Mouse (Mus musculus): ENCODE data around the gene Carns1. TPM values are rescaled to one million over a fixed set of nuclear protein-coding genes. Genes with fewer than 3 reads are reported as not detected.

Carns1 gene
- polyA plus RNA-seq, 1 experiment from 2014 or later: 2.6 TPM

DNA sequence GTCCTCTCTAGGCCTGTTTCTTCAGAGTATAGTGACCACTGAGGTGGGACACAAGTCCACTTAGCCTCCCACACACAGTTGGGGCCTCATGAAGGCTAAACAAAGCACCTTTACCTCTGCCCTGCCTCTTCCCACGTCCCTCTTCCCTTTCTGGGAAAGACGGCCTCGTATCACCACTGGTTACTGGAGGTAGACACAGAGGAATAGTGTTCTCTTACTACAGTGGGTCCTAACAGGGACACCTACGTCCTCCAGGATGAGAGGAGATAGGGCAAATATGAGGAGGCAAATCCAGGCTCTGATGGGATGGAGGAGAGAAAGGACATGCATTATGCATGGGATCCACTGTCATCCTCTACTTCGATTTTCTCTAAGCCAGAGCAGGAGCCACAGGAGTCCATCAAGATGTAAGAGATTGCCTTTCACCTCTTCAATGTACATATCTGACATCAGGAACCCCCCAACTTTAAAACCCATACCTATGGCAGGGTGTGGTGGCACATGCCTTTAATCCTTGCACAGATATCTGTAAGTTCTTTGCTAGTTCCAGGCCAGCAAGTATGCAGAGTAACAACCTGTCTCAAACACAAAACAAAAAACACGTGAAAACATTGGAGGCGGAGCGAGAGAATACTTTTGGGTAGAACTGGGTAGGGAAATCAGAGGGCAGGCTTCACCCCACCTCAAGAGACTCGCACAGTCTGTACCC, 27.3 kb downstream of the Carns1 start:
- Histone ChIP-seq H3K9ac (replicated peaks; ENCODE audit: low read depth) (peak overlapping the region; percentile 90; the same call in 1 of the 2 replicates), H3K4me3 (ENCODE audit: low read depth, low read length) (peak overlapping the region; percentile 90), H3K27me3 (replicated peaks; ENCODE audit: insufficient read depth, low read length) (no peaks in the 10 kb centered on the region), H3K36me3 (ENCODE audit: insufficient read depth, low read length) (no peaks in the 10 kb centered on the region; the same call in 1 of the 2 replicates), H3K27ac (ENCODE audit: low read length) (peak overlapping the region; percentile 69), H3K4me1 (ENCODE audit: insufficient read depth, low read depth, low read length) (peaks cover 12% of the 10 kb centered on the region; the same call in 1 of the 2 replicates), H3K4me2 (replicated peaks; ENCODE audit: low read depth, low read length) (peak overlapping the region; percentile 79), H3K9me3 (ENCODE audit: low read length) (no peaks in the 10 kb centered on the region)
- TF ChIP-seq EP300 (IDR thresholded peaks at IDR 0.05) (no peak), CTCF (IDR thresholded peaks at IDR 0.05) (no peak)
- no peak for ATAC-seq
- 38% methylated on average over 9 of the region's 9 CpGs for WGBS
- DNase-seq (ENCODE audit: low spot score): no peak

DNA sequence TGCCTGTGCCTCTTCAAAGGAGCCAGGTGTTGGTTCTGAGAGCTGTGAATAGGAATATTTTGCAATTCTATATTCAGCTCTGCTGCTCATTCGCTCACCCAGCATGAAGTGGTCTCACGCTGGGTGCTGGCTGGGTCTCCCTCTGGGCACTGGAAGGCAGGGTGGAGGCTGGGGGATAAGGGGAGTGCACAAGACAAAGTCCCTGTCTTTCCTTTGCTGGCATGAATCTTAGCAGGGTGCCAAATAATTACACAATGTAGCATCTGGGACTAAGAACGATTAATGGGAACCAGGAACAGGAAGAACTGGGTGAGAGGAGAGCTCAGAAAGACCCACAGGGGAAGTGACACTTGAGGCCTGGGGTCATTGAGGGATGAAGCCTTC, 28.3 kb downstream of the Carns1 start:
- Histone ChIP-seq H3K36me3 (ENCODE audit: insufficient read depth, low read length) (no peaks in the 10 kb centered on the region; the same call in 1 of the 2 replicates), H3K9ac (replicated peaks; ENCODE audit: low read depth) (no peak overlapping the region), H3K9me3 (ENCODE audit: low read length) (no peaks in the 10 kb centered on the region), H3K4me1 (ENCODE audit: insufficient read depth, low read depth, low read length) (peaks cover 12% of the 10 kb centered on the region; the same call in 1 of the 2 replicates), H3K27ac (ENCODE audit: low read length) (peak overlapping the region; percentile 69; the same call in 1 of the 2 replicates), H3K27me3 (replicated peaks; ENCODE audit: insufficient read depth, low read length) (no peaks in the 10 kb centered on the region), H3K4me3 (ENCODE audit: low read depth, low read length) (no peak overlapping the region), H3K4me2 (replicated peaks; ENCODE audit: low read depth, low read length) (no peak overlapping the region)
- WGBS: 41% methylated on average over 3 of the region's 3 CpGs
- DNase-seq (ENCODE audit: low spot score) (peak; percentile 55), ATAC-seq (peak; percentile 5; the same call in 1 of the 2 replicates)
- TF ChIP-seq EP300 (IDR thresholded peaks at IDR 0.05) (no peak), CTCF (IDR thresholded peaks at IDR 0.05) (no peak)

DNA sequence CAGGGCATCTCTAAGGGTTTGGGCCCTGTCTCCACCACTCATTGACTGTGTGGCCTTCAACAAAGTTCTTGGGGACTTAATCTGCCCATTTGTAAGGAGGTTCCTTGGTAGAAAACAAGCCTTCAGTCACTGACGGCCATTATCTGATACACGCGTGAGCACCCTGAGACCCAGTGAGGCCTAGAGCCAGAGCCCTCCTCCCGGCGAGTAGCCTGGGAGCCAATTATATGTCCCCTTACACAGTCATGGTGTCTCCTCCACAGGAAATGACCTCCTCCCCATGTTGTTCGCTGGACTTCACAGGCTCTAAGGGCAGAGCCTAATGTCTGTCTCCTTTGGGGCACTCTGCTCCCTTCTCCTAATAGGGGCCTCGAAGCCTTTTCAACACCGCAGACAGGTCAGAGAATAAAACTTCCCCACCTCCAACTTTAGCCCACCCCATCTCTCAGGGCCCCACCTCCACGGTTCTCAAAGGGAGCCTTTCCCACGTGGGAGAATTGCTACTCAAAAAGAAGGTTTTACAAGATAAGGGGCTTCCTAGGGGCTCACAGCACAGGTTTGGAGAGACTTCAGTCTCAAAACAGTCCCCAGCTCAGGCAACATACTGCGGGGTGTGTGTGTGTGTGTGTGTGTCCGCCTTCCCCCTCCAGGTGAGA, 28.8 kb downstream of the Carns1 start:
- no peak for ATAC-seq
- H3K4me2 ChIP-seq (replicated peaks; ENCODE audit: low read depth, low read length): no peak overlapping the region
- H3K9ac ChIP-seq (replicated peaks; ENCODE audit: low read depth): no peak overlapping the region
- no peaks in the 10 kb centered on the region for H3K9me3 ChIP-seq (ENCODE audit: low read length)
- 62% methylated on average over 12 of the region's 12 CpGs for WGBS
- no peaks in the 10 kb centered on the region; the same call in 1 of the 2 replicates for H3K36me3 ChIP-seq (ENCODE audit: insufficient read depth, low read length)
- no peaks in the 10 kb centered on the region for H3K27me3 ChIP-seq (replicated peaks; ENCODE audit: insufficient read depth, low read length)
- H3K4me1 ChIP-seq (ENCODE audit: insufficient read depth, low read depth, low read length): peaks cover 12% of the 10 kb centered on the region; the same call in 1 of the 2 replicates
- 0 out of 2 replicates have a peak overlapping the region, but pooled peaks have one; percentile 69 for H3K27ac ChIP-seq (ENCODE audit: low read length)
- DNase-seq (ENCODE audit: low spot score): no peak
- H3K4me3 ChIP-seq (ENCODE audit: low read depth, low read length): no peak overlapping the region
- TF ChIP-seq EP300 (IDR thresholded peaks at IDR 0.05) (no peak), CTCF (IDR thresholded peaks at IDR 0.05) (no peak)

DNA sequence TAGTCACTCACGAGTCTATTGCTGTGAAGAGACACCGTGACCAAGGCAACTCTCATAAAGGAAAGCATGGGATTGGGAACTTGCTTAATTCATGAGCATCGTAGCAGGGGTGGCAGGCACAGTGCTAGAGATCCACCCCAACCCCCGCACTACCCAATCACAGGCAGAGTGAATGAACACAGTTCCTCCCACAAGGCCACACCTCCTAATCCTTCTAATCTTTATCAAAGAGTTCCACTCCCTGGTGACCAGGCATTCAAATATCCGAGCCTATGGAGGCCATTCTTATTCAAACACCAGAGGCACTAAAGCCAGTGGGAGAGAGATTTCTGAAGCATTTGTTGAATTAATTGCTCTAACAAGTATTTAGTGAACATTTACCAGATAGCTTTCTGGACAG, 29.3 kb downstream of the Carns1 start:
- Histone ChIP-seq H3K27me3 (replicated peaks; ENCODE audit: insufficient read depth, low read length) (no peaks in the 10 kb centered on the region), H3K36me3 (ENCODE audit: insufficient read depth, low read length) (no peaks in the 10 kb centered on the region; the same call in 1 of the 2 replicates), H3K9ac (replicated peaks; ENCODE audit: low read depth) (no peak overlapping the region), H3K27ac (ENCODE audit: low read length) (no peak overlapping the region), H3K4me1 (ENCODE audit: insufficient read depth, low read depth, low read length) (peaks cover 12% of the 10 kb centered on the region; the same call in 1 of the 2 replicates), H3K4me3 (ENCODE audit: low read depth, low read length) (no peak overlapping the region), H3K4me2 (replicated peaks; ENCODE audit: low read depth, low read length) (no peak overlapping the region), H3K9me3 (ENCODE audit: low read length) (no peaks in the 10 kb centered on the region)
- 91% methylated on average over 5 of the region's 5 CpGs for WGBS
- no peak for DNase-seq (ENCODE audit: low spot score)
- no peak for TF ChIP-seq EP300 (IDR thresholded peaks at IDR 0.05)
- no peak for TF ChIP-seq CTCF (IDR thresholded peaks at IDR 0.05)
- no peak for ATAC-seq

DNA sequence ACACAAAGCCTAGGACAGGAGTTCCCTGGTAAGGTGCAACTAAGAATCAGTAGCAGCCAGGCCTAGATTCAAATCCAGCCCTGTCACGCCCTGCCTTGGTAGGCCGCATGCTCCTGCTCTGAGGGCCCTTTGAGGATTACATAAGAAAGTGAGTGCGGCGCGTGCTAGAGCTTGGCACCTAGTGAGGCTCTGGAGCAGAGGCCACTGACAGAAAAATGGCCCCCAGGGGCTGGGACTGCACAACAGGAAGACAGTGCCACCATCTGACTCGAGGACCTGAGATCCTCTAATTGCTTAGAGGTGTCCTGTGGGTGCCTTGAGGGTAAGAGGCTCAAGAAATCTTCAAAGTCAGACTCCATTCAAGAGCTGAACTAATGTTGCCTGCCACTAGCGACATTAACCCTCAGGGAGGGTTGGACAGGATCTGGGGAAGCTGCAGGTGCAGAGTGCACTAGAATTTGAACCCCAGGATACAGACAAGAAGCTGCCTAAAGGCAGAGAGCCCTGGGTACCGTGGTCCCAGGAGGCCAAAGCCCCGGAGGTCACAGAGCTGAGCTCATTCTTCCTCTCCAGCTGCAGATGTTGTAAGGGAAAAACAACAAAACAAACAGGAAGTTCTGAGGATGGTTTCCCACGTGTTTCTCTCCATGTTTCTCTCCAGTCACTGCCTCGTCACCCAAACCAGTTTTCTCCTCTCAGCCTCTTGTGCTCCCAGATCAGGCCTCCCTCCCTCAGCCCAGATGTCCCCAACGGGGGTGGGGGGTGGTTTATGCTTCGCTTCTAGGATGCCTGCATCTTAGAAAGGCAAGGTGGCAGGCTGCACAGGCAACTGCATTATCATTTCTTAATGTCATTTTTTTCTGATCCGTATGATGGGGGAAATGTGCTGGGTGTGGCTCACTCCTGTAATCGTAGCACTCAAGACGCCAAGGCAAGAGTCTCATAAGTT, 30.5 kb downstream of the Carns1 start:
- H3K4me1 ChIP-seq (ENCODE audit: insufficient read depth, low read depth, low read length): peaks cover 12% of the 10 kb centered on the region; the same call in 1 of the 2 replicates
- TF ChIP-seq CTCF (IDR thresholded peaks at IDR 0.05) (no peak), EP300 (IDR thresholded peaks at IDR 0.05) (no peak)
- H3K9ac ChIP-seq (replicated peaks; ENCODE audit: low read depth): no peak overlapping the region
- no peaks in the 10 kb centered on the region for H3K27me3 ChIP-seq (replicated peaks; ENCODE audit: insufficient read depth, low read length)
- peak; percentile 35 for DNase-seq (ENCODE audit: low spot score)
- no peaks in the 10 kb centered on the region for H3K36me3 ChIP-seq (ENCODE audit: insufficient read depth, low read length)
- H3K4me3 ChIP-seq (ENCODE audit: low read depth, low read length): no peak overlapping the region
- ATAC-seq: no peak
- H3K4me2 ChIP-seq (replicated peaks; ENCODE audit: low read depth, low read length): no peak overlapping the region
- H3K27ac ChIP-seq (ENCODE audit: low read length): peak overlapping the region; percentile 43
- H3K9me3 ChIP-seq (ENCODE audit: low read length): no peaks in the 10 kb centered on the region
- 64% methylated on average over 16 of the region's 16 CpGs for WGBS
